ENCODE assay signal across 11 mouse cellular contexts in genomic region chr6:113336852-113337620, GRCm38 (mm10). TPM values are rescaled to one million over a fixed set of nuclear protein-coding genes. Genes with fewer than 3 reads are reported as not detected.
A peak's percentile ranks its signal among the peaks of the same experiment; 100 is the strongest.
DNase-seq lines count a peak whose midpoint lies in the region; ATAC-seq and TF ChIP-seq lines count a peak whose summit lies in the region.
"Had no signal": no experiment of that assay in that cellular context is flagged by ENCODE, and none has a peak within 500 bp of the region (broad histone marks: within the 10 kb centered on the region; RNA-seq: fewer than 3 reads in every experiment).

No protein-coding gene starts in this region.

- H3K27ac ChIP-seq in forebrain, postnatal 0 days (ENCODE audit: low read depth, low read length) = no peak overlapping the region
- H3K27ac ChIP-seq in forebrain, embryonic 14.5 days (ENCODE audit: low read depth, low read length) = no peak overlapping the region
- H3K27ac ChIP-seq in neural tube, embryonic 15.5 days (replicated peaks) = no peak overlapping the region
- H3K27ac ChIP-seq: hindbrain, embryonic 10.5 days; limb, embryonic 10.5 days had no signal

- no peak overlapping the region for H3K4me3 ChIP-seq in forebrain, postnatal 0 days (ENCODE audit: low read depth, low read length)
- H3K4me3 ChIP-seq in forebrain, embryonic 14.5 days (ENCODE audit: low read depth, low read length) = no peak overlapping the region
- H3K4me3 ChIP-seq in neural tube, embryonic 15.5 days (replicated peaks) = no peak overlapping the region
- H3K4me3 ChIP-seq: hindbrain, embryonic 10.5 days; limb, embryonic 10.5 days had no signal

- H3K9me3 ChIP-seq in forebrain, postnatal 0 days (ENCODE audit: low read length) = no peaks in the 10 kb centered on the region
- no peaks in the 10 kb centered on the region for H3K9me3 ChIP-seq in forebrain, embryonic 14.5 days (replicated peaks; ENCODE audit: control insufficient read depth, low read length)
- no peaks in the 10 kb centered on the region for H3K9me3 ChIP-seq in neural tube, embryonic 15.5 days (replicated peaks)
- H3K9me3 ChIP-seq: hindbrain, embryonic 10.5 days; limb, embryonic 10.5 days had no signal

- TF ChIP-seq CTCF in forebrain, postnatal 0 days (IDR thresholded peaks at IDR 0.05; ENCODE audit: low read depth) = no peak

- no peaks in the 10 kb centered on the region for H3K27me3 ChIP-seq in forebrain, postnatal 0 days (ENCODE audit: insufficient read depth, low read length)
- no peaks in the 10 kb centered on the region for H3K27me3 ChIP-seq in forebrain, embryonic 14.5 days (replicated peaks; ENCODE audit: control insufficient read depth, insufficient read depth, low read length)
- H3K27me3 ChIP-seq in neural tube, embryonic 15.5 days (replicated peaks) = no peaks in the 10 kb centered on the region

- peak; percentile 6 for DNase-seq in forebrain, postnatal 0 days
- DNase-seq in forebrain, embryonic 14.5 days (ENCODE audit: low spot score) = no peak
- DNase-seq in layer of hippocampus, adult 9-11 months = peak; percentile 55
- DNase-seq in layer of hippocampus, adult 9-10 months (ENCODE audit: low spot score) = no peak
- peak; percentile 34 for DNase-seq in MN1 (ENCODE audit: low spot score)
- peak; percentile 62 to 64 for DNase-seq in heart, postnatal 10 days
- no peak for DNase-seq in right cerebral cortex, postnatal 25 days
- DNase-seq: thymus, adult 2 months had no signal

- ATAC-seq in forebrain, postnatal 0 days = no peak
- no peak for ATAC-seq in forebrain, embryonic 14.5 days
- ATAC-seq in neural tube, embryonic 15.5 days (ENCODE audit: low FRiP score) = no peak

- 63% methylated on average over 8 of the region's 8 CpGs for WGBS in forebrain, postnatal 0 days
- WGBS in forebrain, embryonic 14.5 days = 72% methylated on average over 8 of the region's 8 CpGs
- WGBS in neural tube, embryonic 15.5 days = 71% methylated on average over 8 of the region's 8 CpGs

- H3K4me2 ChIP-seq in forebrain, postnatal 0 days (ENCODE audit: low read depth) = no peak overlapping the region
- H3K4me2 ChIP-seq in forebrain, embryonic 14.5 days (ENCODE audit: low read length) = no peak overlapping the region
- no peak overlapping the region for H3K4me2 ChIP-seq in neural tube, embryonic 15.5 days

- H3K4me1 ChIP-seq in forebrain, postnatal 0 days (ENCODE audit: insufficient read depth) = 0 out of 2 replicates have a peak, but pooled peaks cover 9% of the 10 kb centered on the region
- no peaks in the 10 kb centered on the region; the same call in 1 of the 2 replicates for H3K4me1 ChIP-seq in forebrain, embryonic 14.5 days (ENCODE audit: control insufficient read depth, insufficient read depth, low read length)
- H3K4me1 ChIP-seq in neural tube, embryonic 15.5 days = peaks cover 21% of the 10 kb centered on the region

- intact Hi-C loops in heart, postnatal 10 days (cut with DNase I) = no loop called here

- H3K9ac ChIP-seq in forebrain, postnatal 0 days = no peak overlapping the region
- H3K9ac ChIP-seq in forebrain, embryonic 14.5 days (ENCODE audit: low read length) = no peak overlapping the region
- no peak overlapping the region for H3K9ac ChIP-seq in neural tube, embryonic 15.5 days (replicated peaks)

- H3K36me3 ChIP-seq in forebrain, postnatal 0 days (ENCODE audit: insufficient read depth) = peaks cover 62% of the 10 kb centered on the region
- peaks cover 53% of the 10 kb centered on the region for H3K36me3 ChIP-seq in forebrain, embryonic 14.5 days (ENCODE audit: control insufficient read depth, insufficient read depth, low read length)
- H3K36me3 ChIP-seq in neural tube, embryonic 15.5 days = peaks cover 66% of the 10 kb centered on the region

RNA-seq across cellular contexts. Expression of gene Camk1, which starts 6.7 kb away (rescaled TPM):
- total RNA-seq in forebrain, postnatal 0 days (2014; rRNA removed) = 119 and 131 TPM in 2 replicates
- polyA plus RNA-seq in forebrain, postnatal 0 days (2015; fragmentation: Nextera tagmentation; extraction: Ambion mirVana) = 107 and 118 TPM in 2 replicates
- 86.3 and 90.7 TPM in 2 replicates for polyA plus RNA-seq in forebrain, embryonic 14.5 days (2014; fragmentation: Nextera tagmentation; extraction: Ambion mirVana)
- 10 to 100 TPM; 67.2 to 76.7 TPM for total RNA-seq in heart, postnatal 10 days (2021)
- polyA plus RNA-seq in neural tube, embryonic 15.5 days (2015; fragmentation: Nextera tagmentation; extraction: Ambion mirVana) = 103 and 119 TPM in 2 replicates

RNA-seq across cellular contexts. Expression of gene Ogg1, which starts 10.3 kb away (rescaled TPM):
- total RNA-seq in forebrain, postnatal 0 days (2014; rRNA removed) = 11.9 and 13.5 TPM in 2 replicates
- polyA plus RNA-seq in forebrain, postnatal 0 days (2015; fragmentation: Nextera tagmentation; extraction: Ambion mirVana) = 10.1 and 10.5 TPM in 2 replicates
- polyA plus RNA-seq in forebrain, embryonic 14.5 days (2014; fragmentation: Nextera tagmentation; extraction: Ambion mirVana) = 12.7 and 14.7 TPM in 2 replicates
- 1 to 10 TPM; 7.1 to 7.2 TPM for total RNA-seq in heart, postnatal 10 days (2021)
- polyA plus RNA-seq in neural tube, embryonic 15.5 days (2015; fragmentation: Nextera tagmentation; extraction: Ambion mirVana) = 9.3 and 10.1 TPM in 2 replicates

RNA-seq across cellular contexts. Expression of gene Brpf1, which starts 30.1 kb away (rescaled TPM):
- total RNA-seq in forebrain, postnatal 0 days (2014; rRNA removed) = 27.5 and 30.7 TPM in 2 replicates
- polyA plus RNA-seq in forebrain, postnatal 0 days (2015; fragmentation: Nextera tagmentation; extraction: Ambion mirVana) = 9.8 and 10.9 TPM in 2 replicates
- 15.8 and 17.0 TPM in 2 replicates for polyA plus RNA-seq in forebrain, embryonic 14.5 days (2014; fragmentation: Nextera tagmentation; extraction: Ambion mirVana)
- total RNA-seq in heart, postnatal 10 days (2021) = 10 to 100 TPM; 20.1 to 21.8 TPM
- polyA plus RNA-seq in neural tube, embryonic 15.5 days (2015; fragmentation: Nextera tagmentation; extraction: Ambion mirVana) = 13.8 TPM in 2 replicates

RNA-seq across cellular contexts. Expression of gene Tada3, which starts 40.6 kb away (rescaled TPM):
- 28.5 and 34.7 TPM in 2 replicates for total RNA-seq in forebrain, postnatal 0 days (2014; rRNA removed)
- polyA plus RNA-seq in forebrain, postnatal 0 days (2015; fragmentation: Nextera tagmentation; extraction: Ambion mirVana) = 69.1 and 84.4 TPM in 2 replicates
- 68.2 and 83.2 TPM in 2 replicates for polyA plus RNA-seq in forebrain, embryonic 14.5 days (2014; fragmentation: Nextera tagmentation; extraction: Ambion mirVana)
- total RNA-seq in heart, postnatal 10 days (2021) = 10 to 100 TPM; 22.0 to 23.5 TPM
- 73.4 and 73.9 TPM in 2 replicates for polyA plus RNA-seq in neural tube, embryonic 15.5 days (2015; fragmentation: Nextera tagmentation; extraction: Ambion mirVana)

RNA-seq across cellular contexts. Expression of gene Arpc4, which starts 40.9 kb away (rescaled TPM):
- 219 and 226 TPM in 2 replicates for total RNA-seq in forebrain, postnatal 0 days (2014; rRNA removed)
- 564 and 565 TPM in 2 replicates for polyA plus RNA-seq in forebrain, postnatal 0 days (2015; fragmentation: Nextera tagmentation; extraction: Ambion mirVana)
- 265 and 270 TPM in 2 replicates for polyA plus RNA-seq in forebrain, embryonic 14.5 days (2014; fragmentation: Nextera tagmentation; extraction: Ambion mirVana)
- total RNA-seq in heart, postnatal 10 days (2021) = 100 to 1,000 TPM; 124 to 138 TPM
- polyA plus RNA-seq in neural tube, embryonic 15.5 days (2015; fragmentation: Nextera tagmentation; extraction: Ambion mirVana) = 428 and 436 TPM in 2 replicates

Comparison
In these comparisons a context has a peak if more than half of its experiments do, and no peak if none do; other contexts are left out.
1. DNase-seq: peak in forebrain, postnatal 0 days (single experiment), layer of hippocampus, adult 9-11 months (single experiment), MN1 (single experiment) and heart, postnatal 10 days (2 of 2); none in forebrain, embryonic 14.5 days (single experiment), layer of hippocampus, adult 9-10 months (single experiment) and right cerebral cortex, postnatal 25 days (single experiment).